Mouse (Mus musculus) megakaryocyte progenitor cell, adult 5-6 weeks (primary cell): ENCODE data around the gene Slc25a42. TPM values are rescaled to one million over a fixed set of nuclear protein-coding genes. Genes with fewer than 3 reads are reported as not detected.

ENCODE experiments used
- ATAC-seq: replicated peaks from 2 replicates; pipeline ENCODE4 v1.8.0; 2016; ENCODE audit warnings: mild to moderate bottlenecking, moderate TSS enrichment, inconsistent platforms; ENCODE audit not compliant: poor library complexity
- total RNA-seq, 2 experiments: library from RNA; stranded (forward) in 1 of 2; stranded (reverse) in 1 of 2; fragments of 157-497, 149-512 nt in 1 of 2; fragments of 200-1000 nt in 1 of 2; gene quantifications; 2 replicates each; pipeline versions ENCODE4 v1.2.3 to v1.2.4; 2015 to 2017

Gene Slc25a42
- total RNA-seq, 2 experiments from 2014 or later: 1.4 to 2.8 TPM

DNA sequence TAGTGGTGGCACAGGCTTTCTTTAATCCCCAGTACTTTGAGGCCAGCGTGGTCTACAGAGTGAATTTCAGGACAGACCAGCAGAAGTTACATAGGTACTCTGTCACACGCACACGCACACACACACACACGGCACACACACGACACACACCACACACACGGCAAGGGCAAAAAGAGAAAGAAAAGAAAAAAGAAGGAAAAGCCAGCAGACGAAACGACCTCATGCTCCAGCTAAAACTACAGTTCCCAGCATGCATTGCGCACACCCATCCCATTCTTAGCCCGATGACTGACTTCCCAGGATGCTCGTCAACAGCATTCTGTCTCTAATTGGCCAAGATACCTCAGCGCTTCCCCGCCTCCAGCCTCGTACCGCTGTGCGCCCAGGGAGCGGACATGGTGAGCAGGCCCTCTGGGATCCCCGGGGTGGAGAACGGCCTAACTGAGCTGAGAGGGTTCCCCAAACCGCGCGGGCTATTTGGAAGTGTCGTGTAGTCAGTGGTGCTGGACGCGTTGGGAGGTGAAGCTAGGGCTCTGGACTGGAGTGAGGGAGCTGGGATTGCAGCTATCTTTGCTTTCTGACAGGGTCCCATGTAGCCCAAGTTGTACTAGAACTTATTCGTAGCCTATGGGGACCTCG, 39.9 kb downstream of the Slc25a42 start, which contains the start of gene Tmem161a:
Gene Tmem161a (plus strand): TSS at position 314 of the 639 bp plus-strand sequence.
- peak; percentile 99 for ATAC-seq

DNA sequence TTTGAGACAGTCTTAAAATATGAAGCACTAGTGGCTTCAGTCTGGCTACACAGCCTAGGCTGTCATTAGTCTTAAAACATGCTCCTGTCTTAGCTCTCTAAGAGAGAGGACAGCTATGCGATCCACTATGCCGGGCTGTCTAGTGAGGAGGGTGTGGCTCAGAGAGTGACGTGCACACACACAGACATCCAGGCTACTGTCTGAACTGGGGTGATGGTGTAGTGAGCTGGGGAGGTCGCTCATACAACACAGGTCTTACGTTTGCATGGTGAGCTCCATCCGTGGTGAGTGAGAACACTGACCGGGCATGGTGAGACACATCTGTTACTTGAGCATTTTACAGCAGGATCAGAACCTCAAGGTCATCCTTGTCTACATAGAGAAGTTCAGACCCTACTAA, 40.9 kb downstream of the Slc25a42 start:
- no peak for ATAC-seq

DNA sequence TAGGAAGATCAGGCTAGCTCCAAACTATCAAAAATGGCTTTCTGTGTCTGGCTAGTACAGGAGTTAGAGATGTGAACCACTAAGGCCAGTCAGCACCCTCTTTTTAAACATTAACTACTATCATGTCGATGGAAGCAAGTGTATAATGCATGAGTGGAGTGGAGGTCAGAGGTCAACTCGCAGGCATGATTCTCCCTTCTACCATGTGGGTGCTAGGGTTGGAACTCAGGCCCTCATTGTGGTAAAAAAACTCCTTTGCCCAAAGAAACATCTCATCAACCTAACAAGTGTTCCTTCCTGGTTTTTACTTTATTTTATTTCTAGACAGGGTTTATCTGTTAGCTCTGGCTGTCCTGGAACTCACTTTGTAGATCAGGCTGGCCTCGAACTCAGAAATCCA, 41.4 kb downstream of the Slc25a42 start:
- ATAC-seq: no peak

DNA sequence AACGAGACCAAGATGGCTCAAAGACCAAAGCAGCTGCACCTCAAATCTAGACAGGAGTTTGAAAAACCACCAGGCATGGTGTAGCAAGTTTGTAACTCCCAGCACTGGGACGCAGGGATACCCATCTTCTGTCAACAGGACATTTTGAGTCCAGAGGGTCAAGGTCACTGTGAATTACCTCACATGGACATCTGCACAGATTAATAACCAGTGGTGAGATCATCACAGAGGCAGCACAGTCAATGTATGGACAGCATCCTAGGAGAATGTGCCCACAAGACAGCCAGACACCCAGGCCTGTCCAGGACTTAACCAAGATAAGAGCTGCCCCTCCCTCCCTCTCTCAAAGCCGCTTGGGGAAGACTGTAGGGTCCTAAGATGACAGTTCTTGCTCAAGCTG, 42.0 kb downstream of the Slc25a42 start:
- ATAC-seq: no peak

DNA sequence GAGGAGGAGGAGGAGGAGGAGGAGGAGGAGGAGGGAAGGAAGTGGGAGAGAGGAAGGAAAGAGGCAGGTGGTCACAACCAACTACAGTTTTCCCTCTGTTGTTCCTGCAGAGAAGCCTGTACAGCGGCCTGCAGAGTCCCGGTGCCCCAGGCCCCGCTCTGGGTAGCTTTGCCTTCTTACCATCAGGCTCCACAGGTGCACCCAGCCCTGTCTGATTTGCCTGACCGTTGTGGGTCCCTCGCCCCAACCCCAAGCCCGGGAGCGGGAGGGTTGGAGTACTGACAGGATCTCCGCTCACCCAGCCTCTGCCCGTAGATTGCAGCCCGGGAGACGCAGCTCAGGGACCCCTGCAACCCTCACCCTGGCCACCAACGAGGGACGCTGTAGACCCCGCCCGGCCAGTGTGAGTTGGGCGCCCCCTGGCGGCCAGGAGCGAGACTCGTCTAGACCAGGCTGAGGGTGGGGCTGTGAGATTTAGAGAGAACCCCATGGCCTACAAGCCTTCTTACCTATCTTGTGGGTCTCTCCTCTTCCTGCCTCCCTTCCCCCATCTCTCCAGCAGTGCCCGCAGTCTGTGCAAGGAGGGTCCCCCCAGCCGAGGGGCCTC, 45.5 kb downstream of the Slc25a42 start:
- peak; percentile 85 for ATAC-seq

DNA sequence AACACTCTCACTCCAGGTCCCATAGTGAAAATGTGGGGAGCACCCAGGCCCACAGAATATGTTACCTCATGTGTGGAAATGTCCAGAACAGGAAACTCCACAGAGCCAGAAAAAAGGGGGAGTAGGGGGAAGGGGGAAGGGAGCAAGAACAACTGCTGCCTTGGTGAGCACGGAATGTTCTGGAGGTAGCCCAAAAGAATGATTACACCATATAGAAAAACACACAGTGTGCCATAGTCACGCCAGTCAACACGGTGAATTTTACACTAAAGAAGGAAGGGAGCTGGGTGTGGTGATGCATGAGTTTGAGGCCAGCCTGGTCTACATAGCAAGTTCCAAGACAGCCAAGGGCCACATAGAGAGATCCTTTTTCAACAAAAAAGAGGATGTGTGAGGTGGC, 48.8 kb downstream of the Slc25a42 start:
- ATAC-seq: no peak

DNA sequence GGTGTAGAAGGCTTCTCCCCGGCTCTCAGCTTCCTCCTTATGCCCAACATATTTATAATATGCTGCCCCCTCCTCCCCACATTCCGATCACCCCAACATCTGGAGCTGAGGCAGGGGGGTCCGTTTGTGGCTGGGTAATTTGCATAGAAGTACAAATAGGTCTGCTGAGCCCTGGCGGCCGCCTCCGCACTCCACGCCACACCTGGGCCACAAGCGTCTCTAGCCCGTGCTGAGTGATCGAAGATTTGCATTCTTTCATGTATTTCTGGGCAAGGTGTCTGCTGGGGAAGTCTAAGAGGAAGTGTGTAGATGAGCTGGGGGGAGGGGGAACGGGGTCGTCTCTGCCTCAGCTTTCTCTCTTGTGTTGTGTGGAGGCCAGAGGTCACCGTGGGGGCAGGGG, 52.1 kb downstream of the Slc25a42 start:
- ATAC-seq: no peak

DNA sequence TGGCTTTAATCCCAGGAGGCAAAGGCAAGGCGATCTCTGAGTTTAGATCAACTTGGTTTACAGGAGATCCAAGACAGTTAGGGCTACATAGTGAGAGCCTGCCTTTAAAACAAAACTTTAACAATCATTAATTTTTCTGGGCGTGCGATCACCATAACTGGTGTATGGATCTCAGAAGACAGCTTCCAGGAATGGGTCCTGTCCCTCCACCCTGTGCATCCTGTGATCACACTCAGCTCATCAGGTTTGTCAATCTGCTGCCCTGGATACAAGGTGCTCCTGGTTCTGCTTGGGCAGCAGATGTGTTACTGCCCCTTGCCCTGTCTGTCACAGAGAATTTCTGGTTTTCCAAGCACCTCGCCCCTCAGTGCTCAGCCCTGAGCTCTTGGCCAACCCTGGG, 52.9 kb downstream of the Slc25a42 start:
- no peak for ATAC-seq

DNA sequence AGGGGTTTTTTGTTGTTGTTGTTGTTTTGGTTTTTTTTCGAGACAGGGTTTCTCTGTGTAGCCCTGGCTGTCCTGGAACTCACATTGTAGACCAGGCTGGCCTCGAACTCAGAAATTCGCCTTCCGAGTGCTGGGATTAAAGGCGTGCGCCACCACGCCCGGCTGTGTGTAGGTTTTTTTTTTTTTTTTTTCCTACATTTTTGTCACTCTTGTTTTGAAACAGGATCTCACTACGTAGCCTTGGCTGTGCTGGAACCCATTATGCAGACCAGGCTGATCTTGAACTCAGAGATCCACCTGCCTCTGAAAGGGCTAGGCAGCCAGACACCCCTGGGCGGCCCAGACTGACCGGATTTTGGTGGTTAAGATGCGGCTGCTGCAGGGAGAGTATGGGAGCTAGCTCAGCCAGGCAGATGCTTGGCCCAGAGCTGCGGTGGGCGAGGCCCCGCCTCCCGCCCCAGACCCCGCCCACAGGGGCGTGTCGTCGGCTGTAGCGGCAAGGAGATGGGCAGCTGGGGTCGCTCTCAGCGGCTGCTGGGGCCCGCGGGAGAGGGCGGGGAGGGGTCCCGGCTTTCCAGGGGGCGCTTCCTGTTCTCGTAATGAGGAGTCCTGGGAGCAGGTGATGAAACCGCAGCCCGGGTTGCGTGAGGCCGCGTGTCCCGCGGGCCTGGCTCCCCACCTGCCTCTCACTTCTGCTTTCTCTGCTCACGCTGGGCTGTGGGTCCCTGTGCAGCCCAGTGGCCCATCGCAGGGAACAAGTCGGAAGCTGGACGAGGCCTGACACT, 53.8 kb downstream of the Slc25a42 start:
- ATAC-seq: peak; percentile 86

DNA sequence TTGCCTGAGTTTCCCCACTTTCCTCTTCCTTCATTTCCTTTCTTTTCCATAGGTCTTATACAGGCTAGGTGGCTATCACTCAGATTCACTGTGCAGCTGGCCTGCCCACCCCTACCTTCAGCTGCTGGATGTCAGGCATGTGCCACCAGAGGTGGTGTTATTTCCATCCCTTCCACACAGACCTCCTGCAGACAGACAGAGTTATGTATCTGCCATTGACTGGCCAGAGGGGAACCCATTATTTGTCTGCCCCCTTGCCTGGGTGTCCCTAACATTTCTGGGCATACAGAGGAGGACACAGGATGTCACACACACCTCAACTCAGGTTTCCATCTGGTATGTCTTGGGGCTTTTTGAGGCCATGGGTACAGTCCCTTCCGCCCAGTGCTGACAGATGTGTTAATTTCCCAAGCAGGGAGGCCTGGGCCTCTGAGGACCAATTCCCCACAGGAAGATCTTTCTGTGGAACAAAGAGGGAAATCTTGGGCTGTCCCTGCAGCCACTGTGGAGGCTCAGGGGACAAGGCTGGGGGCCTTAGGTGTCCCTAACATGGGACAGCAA, 54.8 kb downstream of the Slc25a42 start:
- ATAC-seq: no peak

DNA sequence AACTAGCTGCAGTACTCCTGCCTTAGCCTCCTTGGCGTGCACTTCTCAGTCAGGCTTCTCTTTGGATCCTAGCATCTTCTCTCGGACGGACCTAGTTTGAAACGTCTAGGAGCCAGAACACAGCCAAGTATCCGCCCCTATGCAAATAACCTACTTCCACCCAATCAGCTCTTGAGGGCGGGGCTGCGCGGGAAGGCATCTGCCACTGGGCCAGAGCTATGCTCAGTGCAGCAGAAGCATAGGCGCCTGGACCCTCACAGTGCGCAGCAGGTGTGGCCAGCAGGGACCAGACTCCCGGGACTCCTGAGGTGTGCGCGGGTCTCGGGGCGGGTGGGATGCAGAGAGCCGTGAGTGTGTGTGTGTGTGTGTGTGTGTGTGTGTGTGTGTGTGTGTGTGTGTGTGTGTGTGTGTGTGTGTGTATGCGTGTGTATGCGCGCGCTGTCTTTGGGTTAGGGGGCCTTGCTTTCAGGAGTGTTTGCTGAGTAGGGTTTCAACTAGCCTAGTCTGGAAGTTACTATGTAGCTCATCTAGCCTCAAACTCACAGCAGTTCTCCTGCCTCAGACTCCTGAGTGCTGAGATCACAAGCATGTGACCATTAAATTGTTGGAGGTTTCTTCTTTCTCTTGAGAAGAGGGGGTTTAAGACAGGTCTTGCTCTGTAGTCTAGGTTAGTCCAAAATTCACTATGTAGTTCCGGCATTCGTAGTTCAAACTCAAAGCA, 59.4 kb downstream of the Slc25a42 start:
- peak; percentile 99 for ATAC-seq

DNA sequence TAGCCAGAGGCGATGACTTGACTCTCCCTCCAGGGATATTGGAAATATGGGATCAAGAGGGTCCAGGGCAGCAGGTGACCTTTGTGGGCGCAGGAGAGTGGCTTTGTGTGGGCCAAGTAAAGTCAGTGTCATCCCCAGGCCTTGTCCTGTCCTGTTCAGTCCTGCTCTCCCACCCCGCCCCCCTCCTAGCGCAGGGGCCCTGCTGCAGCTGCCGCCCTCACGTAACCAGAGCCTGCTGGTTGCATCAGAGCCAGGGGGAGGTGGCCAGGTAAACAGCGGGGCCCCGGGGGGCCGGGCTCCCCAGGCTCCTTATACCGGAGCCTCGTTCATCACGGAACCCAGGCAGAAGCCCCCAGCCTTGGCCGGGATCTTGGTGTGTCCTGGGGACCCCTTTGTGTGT, 61.9 kb downstream of the Slc25a42 start:
- ATAC-seq: no peak

DNA sequence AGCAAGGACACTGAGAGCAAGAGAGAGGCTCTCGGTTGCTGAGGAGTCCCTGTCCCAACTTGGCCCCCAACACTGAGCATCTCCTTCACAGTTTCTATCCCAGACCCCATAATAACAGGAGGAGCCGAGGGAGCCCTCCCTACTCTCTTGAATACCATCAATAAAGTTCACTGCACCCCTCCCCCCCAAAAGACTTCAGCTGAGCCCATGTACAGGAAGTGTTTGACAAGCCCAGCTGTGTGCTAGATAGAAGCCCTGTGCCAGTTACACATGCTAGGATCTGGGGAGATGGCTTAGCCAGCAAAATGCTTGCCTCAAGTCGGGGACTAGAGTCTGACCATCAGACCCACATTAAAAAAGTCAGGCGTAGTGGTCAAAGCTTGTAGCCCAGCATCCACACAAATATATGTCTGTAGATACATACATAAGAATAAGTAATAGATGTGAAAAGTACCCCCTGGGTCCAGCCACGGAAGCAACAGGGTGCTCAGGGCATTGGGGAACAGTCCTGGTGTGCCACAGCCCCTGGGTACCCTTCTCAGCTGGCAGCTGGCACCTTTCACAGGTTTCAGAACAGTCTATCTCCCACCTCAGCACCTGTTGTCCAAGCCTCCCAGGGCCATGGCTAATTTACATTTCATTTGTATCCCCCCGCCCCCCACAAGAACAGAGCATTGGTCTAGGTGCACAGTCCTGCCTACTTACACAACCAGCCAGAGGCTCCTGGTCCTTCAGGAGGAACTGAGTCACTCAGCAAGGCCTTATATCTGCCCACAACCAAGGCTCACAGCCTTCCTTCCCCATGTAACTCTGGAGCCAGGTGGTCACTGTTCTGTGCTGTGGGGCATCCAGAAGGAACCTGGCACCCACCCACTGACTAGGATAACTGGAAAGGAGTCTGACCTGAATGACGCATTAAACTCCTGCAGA, 64.2 kb downstream of the Slc25a42 start:
- ATAC-seq: no peak

DNA sequence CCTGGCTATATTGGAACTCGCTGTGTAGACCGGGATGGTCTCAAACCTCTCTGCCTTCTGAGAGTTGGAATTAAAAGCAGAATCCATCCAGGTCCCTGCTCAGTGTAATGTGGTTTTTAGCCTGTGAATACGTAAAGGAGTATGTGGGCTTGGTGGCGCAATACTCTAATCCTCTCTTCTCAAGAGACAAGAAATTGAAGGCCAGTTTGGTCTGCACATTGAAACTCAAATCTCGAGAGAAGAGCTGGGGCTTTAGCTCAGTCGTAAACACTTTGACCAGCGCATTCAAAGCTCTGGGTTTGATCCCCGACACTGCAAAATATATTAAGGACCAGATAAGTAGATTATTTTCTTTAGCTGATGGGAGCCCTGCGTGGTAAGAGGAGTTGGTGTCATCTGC, 72.1 kb downstream of the Slc25a42 start:
- ATAC-seq: peak; percentile 22; the same call in 1 of the 2 replicates

DNA sequence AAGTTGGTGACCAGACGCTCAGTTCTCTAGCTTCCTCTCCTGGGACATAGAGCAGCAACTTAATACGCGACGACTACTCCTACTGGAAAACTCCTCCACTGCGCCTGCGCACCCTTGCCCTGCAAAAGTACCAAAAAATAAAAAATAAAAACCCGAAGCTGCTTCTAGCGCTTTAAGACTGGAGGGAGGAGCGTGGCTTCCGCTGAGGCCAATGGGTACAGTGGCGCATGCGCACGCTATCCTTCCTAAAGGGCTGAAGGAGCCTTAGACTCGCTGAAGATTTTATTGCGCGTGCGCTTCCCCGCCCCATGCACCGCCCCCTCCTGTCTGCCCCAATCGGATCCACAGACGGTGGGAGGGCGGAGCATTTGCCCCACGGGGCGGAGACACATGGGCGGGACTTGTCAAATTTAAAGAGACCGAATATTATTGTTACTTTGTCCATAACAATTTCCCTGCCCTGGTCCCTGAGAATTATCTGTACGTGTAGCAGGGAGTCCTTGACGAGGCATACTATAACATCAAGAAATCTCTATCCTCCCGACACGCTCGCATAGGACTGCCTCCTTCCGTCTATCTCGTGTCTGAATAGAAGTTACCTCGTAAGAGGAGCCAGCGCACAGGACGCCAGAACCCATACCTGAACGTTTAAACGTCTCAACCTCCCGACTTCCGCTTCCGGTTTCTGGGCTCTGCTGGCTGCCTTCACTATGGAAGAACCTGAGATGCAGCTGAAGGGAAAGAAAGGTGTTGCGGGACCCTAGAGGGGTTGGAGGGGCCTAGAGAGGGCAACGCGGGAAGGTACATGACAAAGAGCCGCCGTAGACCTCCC, 72.9 kb downstream of the Slc25a42 start, which contains the start of the genes Rfxank, Borcs8 and Mef2b:
Gene Rfxank (minus strand): TSS at position 129 of the 832 bp plus-strand sequence.
Gene Borcs8 (plus strand): TSS at position 474 of the 832 bp plus-strand sequence.
Gene Mef2b (plus strand): TSS at position 686 of the 832 bp plus-strand sequence.
- ATAC-seq: peak; percentile 93

DNA sequence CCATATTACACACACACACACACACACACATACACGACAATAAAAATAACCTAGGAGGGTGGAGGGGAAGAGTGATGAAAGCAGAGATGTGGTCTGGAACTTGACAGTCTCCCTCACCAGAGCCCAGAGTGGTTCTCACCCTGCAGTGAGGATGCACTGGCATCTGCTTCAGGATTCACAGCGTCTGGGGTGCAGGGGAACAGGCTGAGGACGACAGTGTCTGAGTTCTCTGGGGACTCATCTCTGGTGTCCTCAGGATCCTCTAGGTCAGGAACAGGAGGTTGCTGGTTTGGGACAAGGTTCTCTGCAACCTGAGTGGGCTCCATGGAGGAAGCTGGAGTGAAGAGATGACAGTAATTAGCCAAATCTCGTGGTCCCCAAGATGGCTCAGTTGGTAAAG, 74.2 kb downstream of the Slc25a42 start:
- no peak for ATAC-seq

DNA sequence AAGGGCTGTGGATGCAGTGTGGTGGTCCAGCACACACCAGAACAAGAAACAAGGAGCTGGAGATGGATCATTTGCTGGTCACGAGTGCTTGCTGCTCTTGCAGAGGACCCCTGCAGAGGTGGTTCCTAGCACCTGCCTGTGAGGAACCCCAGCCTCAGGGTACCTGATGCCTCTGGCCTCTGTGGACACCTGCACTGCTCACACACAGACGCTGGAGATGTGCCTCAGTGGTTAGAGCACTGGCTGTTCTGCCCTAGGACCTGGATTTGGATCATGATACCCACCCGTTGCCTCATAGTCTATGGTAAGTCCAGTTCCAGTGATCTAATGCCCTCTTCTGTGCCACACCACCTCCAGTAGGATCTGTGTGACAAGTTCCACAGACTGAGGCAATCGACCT, 75.5 kb downstream of the Slc25a42 start:
- no peak for ATAC-seq

DNA sequence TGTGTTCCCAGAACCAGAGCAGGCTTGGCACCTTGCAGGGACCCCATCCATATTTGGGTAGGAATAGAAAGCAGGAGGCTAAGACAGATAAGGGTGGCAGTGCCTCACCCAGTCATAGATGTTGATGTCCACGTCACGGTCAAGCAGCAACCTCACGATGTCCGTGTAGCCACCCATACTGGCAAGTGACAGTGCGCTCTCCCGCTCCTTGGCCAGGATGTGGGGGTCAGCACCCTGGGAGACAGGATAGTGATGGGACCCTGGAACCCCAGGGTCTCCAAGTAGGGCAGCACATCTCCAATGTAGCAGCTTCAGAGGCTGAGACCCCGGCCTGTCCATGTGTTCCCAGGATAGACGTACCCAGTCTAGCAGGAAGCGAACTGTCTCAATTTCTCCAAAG, 77.2 kb downstream of the Slc25a42 start:
- no peak for ATAC-seq
